Mouse (Mus musculus) embryonic facial prominence, embryonic 12.5 days (tissue): Measurements from ENCODE around the gene Rhno1. TPM values are rescaled to one million over a fixed set of nuclear protein-coding genes. Genes with fewer than 3 reads are reported as not detected.
A peak's percentile ranks its signal among the peaks of the same experiment; 100 is the strongest.
"Not testable (repeated sequence)": the region's sequence is repeated elsewhere in the genome, so short reads cannot be mapped to it uniquely, and the experiment has no call there.

Experiments
- ATAC-seq: fragments of 200-750 bp; cut with Nextera tagmentation; 2 replicates; pipeline ENCODE4 v1.8.0; 2017; ENCODE audit not compliant: insufficient number of reproducible peaks, insufficient read depth, low FRiP score, low TSS enrichment
- H3K27ac ChIP-seq: fragments of 300-500 bp; sonication (generic); 2 replicates; pipeline ENCODE4 v1.5.1; 2016; ENCODE audit warnings: mild to moderate bottlenecking
- H3K27me3 ChIP-seq: fragments of 300-500 bp; sonication (generic); 2 replicates; pipeline ENCODE4 v1.6.1; 2016; ENCODE audit warnings: mild to moderate bottlenecking, moderate library complexity
- H3K36me3 ChIP-seq: fragments of 300-500 bp; sonication (generic); 2 replicates; pipeline ENCODE4 v1.6.1; 2016; ENCODE audit warnings: mild to moderate bottlenecking
- H3K4me1 ChIP-seq: fragments of 300-500 bp; sonication (generic); 2 replicates; pipeline ENCODE4 v1.6.1; 2016
- H3K4me2 ChIP-seq: fragments of 300-500 bp; sonication (generic); replicated peaks from 2 replicates; pipeline ENCODE4 v1.6.1; 2016; ENCODE audit warnings: mild to moderate bottlenecking, moderate library complexity
- H3K4me3 ChIP-seq: fragments of 300-500 bp; sonication (generic); 2 replicates; pipeline ENCODE4 v1.5.1; 2016; ENCODE audit warnings: mild to moderate bottlenecking
- H3K9ac ChIP-seq: fragments of 300-500 bp; sonication (generic); 2 replicates; pipeline ENCODE4 v1.6.1; 2016; ENCODE audit warnings: mild to moderate bottlenecking, moderate library complexity
- H3K9me3 ChIP-seq: fragments of 300-500 bp; sonication (generic); 2 replicates; pipeline ENCODE4 v1.6.1; 2016; ENCODE audit warnings: mild to moderate bottlenecking, moderate library complexity
- WGBS: fragments of 180-500 bp; shearing (Covaris S2); methylation state at CpG from one replicate; pipeline ENCODE4 v1.1.7; 2016; 5-methylcytosine and 5-hydroxymethylcytosine counted together
- polyA plus RNA-seq: library from polyadenylated mRNA; unstranded; fragments of >200 nt; fragmentation: Nextera tagmentation; extraction: Ambion mirVana; gene quantifications from 2 replicates; pipeline ENCODE4 v1.2.1, GENCODE M21; 2016

The Rhno1 gene
- polyA plus RNA-seq, 1 experiment from 2014 or later: 160 TPM

DNA sequence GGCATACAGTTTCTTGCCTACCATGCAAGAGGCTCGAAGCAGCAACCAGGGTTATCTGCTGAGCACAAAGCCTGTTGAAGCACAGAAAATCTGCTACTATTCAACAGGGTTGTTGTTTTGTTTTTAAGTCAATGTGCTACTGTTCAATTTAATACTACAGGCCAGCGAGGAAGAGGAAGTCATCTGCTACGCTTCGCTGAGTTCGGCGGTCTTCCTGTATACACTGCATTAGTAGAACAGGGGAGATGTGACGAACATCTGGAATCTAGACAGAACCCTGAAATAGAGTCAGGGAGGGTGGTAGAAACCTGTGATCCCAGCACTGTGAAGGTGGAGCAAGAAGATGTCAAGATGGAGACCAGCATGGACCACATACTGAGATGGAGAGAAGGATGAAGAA is 21.0 kb upstream of the Rhno1 start:
- Histone ChIP-seq H3K27me3 (no peaks in the 10 kb centered on the region), H3K4me2 (no peak overlapping the region), H3K4me1 (no peaks in the 10 kb centered on the region), H3K4me3 (no peak overlapping the region), H3K27ac (no peak overlapping the region), H3K9me3 (no peaks in the 10 kb centered on the region), H3K36me3 (no peaks in the 10 kb centered on the region), H3K9ac (no peak overlapping the region)
- WGBS: 60% methylated on average over 7 of the region's 7 CpGs
- ATAC-seq: no peak

- H3K27ac ChIP-seq: no peak overlapping the region
- no peaks in the 10 kb centered on the region for H3K27me3 ChIP-seq
- ATAC-seq: no peak
- no peak overlapping the region for H3K4me3 ChIP-seq
- H3K4me1 ChIP-seq: no peaks in the 10 kb centered on the region
- H3K4me2 ChIP-seq: no peak overlapping the region
- peaks cover 8% of the 10 kb centered on the region for H3K36me3 ChIP-seq
- no peak overlapping the region for H3K9ac ChIP-seq
- H3K9me3 ChIP-seq: no peaks in the 10 kb centered on the region
- WGBS: 79% methylated on average over 3 of the region's 3 CpGs
Observed at GRCm38 (mm10) chr6:128381254-128381653, 18.5 kb upstream of the Rhno1 start.

DNA sequence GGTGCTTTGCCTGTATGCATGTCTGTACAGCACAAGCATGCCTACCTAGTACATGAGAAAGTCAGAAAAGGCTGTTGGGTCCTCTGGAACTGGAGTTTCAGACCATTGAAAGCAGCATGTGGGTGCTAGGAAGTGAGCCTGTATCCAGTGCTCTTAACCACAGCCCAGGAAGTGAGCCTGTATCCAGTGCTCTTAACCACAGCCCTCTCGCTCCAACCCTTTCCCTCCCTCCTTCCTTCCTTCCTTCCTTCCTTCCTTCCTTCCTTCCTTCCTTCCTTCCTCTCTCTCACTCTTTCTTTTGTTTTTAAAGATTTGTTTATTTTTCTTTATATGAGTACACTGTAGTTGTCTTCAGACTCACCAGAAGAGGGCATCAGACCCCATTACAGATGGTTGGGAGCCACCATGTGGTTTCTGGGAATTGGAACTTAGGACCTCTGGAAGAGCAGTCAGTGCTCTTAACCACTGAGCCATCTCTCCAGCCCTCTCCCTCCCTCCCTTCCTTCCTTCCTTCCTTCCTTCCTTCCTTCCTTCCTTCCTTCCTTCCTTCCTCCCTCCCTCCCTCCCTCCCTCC is 18.0 kb upstream of the Rhno1 start:
- not testable (repeated sequence) for H3K9me3 ChIP-seq, H3K4me2 ChIP-seq, H3K9ac ChIP-seq, H3K27me3 ChIP-seq, H3K27ac ChIP-seq, ATAC-seq, H3K4me1 ChIP-seq, H3K4me3 ChIP-seq
- 69% methylated on average over 1 of the region's 1 CpGs for WGBS
- peaks cover 11% of the 10 kb centered on the region for H3K36me3 ChIP-seq

- ATAC-seq: no peak
- no peak overlapping the region for H3K4me3 ChIP-seq
- WGBS: 86% methylated on average over 16 of the region's 16 CpGs
- no peak overlapping the region for H3K9ac ChIP-seq
- no peak overlapping the region for H3K27ac ChIP-seq
- H3K27me3 ChIP-seq: no peaks in the 10 kb centered on the region
- no peaks in the 10 kb centered on the region for H3K9me3 ChIP-seq
- H3K36me3 ChIP-seq: peaks cover 17% of the 10 kb centered on the region
- H3K4me1 ChIP-seq: 0 out of 2 replicates have a peak, but pooled peaks cover 5% of the 10 kb centered on the region
- no peak overlapping the region for H3K4me2 ChIP-seq
Observed at GRCm38 (mm10) chr6:128379636-128380035, 16.9 kb upstream of the Rhno1 start.

DNA sequence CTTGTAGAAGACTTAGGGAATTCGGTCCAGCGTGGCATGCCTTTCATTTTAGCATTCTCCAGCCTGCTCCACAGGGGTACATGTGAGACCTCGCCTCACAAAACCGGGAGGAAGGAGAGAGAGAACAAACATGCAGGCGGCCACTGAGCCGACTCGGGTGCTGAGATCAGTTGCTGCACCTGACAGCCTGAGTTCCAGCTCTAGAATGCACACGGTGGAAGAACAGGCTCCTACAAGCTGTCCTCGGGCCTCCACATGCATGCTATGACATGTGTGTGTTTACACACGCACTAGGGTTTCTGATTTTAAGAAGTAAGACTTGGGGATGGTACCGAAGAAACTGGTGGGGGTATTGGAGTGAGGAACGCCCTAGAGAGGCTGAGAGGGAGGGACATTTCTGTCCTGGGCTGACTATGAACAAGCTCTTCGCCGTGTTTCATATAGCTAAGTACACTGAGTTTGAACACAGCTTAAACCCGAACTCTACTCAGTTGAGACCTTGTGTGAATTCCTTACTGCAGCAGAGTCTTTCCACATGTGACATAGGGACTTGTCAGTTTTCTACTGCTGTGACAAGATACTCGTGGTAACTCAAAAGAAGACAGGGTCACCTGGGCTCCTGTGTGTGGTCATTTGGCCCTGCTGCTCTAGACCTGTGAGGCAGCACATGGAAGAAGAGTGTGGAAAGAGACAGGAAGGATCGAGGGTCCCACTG is 13.8 kb upstream of the Rhno1 start:
- H3K27me3 ChIP-seq: no peaks in the 10 kb centered on the region
- H3K27ac ChIP-seq: no peak overlapping the region
- no peak overlapping the region for H3K4me2 ChIP-seq
- no peak overlapping the region for H3K9ac ChIP-seq
- WGBS: 86% methylated on average over 17 of the region's 17 CpGs
- H3K36me3 ChIP-seq: peaks cover 48% of the 10 kb centered on the region
- no peak for ATAC-seq
- no peaks in the 10 kb centered on the region for H3K9me3 ChIP-seq
- peaks cover 10% of the 10 kb centered on the region; the same call in 1 of the 2 replicates for H3K4me1 ChIP-seq
- H3K4me3 ChIP-seq: no peak overlapping the region

GRCm38 (mm10) chr6:128375192-128375591 is 12.5 kb upstream of the Rhno1 start, which contains the start of the genes Tex52 and Gm44596:
Gene Tex52, plus strand, starts transcription at chr6:128375456.
Gene Gm44596, plus strand, starts transcription at chr6:128375503.
- WGBS: 33% methylated on average over 6 of the region's 6 CpGs
- H3K9ac ChIP-seq: 0 out of 2 replicates have a peak within 1 kb of the TSS, but pooled peaks have one; percentile 7
- peak; percentile 79 for ATAC-seq
- no peaks in the 10 kb centered on the region for H3K9me3 ChIP-seq
- no peak within 1 kb of the TSS for H3K4me3 ChIP-seq
- H3K27me3 ChIP-seq: no peaks in the 10 kb centered on the region
- peaks cover 10% of the 10 kb centered on the region; the same call in 1 of the 2 replicates for H3K4me1 ChIP-seq
- peak within 1 kb of the TSS; percentile 60; the same call in 1 of the 2 replicates for H3K27ac ChIP-seq
- peaks cover 61% of the 10 kb centered on the region for H3K36me3 ChIP-seq
- no peak within 1 kb of the TSS for H3K4me2 ChIP-seq

DNA sequence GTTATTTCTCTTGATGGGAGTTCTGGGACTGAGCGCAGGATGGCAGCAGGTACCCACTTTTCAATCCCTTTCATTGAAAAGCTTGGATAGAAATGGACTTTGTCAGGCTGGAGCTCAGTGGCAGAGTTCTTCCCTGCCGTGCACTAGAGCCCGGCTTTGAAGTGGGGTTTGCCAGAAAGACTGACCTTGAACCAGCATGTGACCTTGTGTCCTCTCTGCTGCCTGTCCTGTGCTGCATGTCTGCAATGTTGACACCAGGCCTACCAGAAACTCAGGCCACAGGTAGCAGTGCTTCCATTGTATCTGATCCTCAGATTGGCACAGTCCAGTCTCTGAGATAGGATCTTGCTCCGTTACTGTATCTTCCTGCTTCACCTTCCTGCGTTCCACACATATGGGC is 7.3 kb upstream of the Rhno1 start:
- WGBS: 94% methylated on average over 5 of the region's 5 CpGs
- ATAC-seq: no peak
- Histone ChIP-seq H3K36me3 (peaks cover 94% of the 10 kb centered on the region), H3K27me3 (no peaks in the 10 kb centered on the region), H3K9ac (no peak overlapping the region), H3K27ac (no peak overlapping the region), H3K9me3 (no peaks in the 10 kb centered on the region), H3K4me3 (no peak overlapping the region), H3K4me1 (peaks cover 10% of the 10 kb centered on the region; the same call in 1 of the 2 replicates), H3K4me2 (no peak overlapping the region)

DNA sequence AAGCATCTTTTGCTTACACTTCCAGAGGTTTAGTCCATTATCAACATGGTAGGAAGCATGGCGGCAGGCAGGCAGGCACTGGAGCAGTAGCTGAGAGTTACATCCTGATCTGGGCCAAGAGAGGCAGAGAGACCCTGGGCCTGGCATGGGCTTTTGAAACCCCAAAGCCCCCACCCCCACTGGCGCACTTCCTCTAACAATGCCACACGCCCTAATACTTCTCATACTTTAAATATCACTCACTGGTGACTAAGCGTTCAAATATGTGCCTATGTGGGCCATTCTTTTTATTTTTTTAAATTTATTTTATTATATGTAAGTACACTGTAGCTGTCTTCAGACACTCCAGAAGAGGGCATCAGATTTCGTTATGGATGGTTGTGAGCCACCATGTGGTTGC is 3.8 kb upstream of the Rhno1 start:
- H3K27ac ChIP-seq: no peak overlapping the region
- WGBS: 92% methylated on average over 5 of the region's 5 CpGs
- peaks cover 8% of the 10 kb centered on the region for H3K4me1 ChIP-seq
- no peak overlapping the region for H3K4me2 ChIP-seq
- ATAC-seq: no peak
- H3K9me3 ChIP-seq: no peaks in the 10 kb centered on the region
- peaks cover 58% of the 10 kb centered on the region for H3K36me3 ChIP-seq
- no peaks in the 10 kb centered on the region for H3K27me3 ChIP-seq
- no peak overlapping the region for H3K4me3 ChIP-seq
- H3K9ac ChIP-seq: no peak overlapping the region

DNA sequence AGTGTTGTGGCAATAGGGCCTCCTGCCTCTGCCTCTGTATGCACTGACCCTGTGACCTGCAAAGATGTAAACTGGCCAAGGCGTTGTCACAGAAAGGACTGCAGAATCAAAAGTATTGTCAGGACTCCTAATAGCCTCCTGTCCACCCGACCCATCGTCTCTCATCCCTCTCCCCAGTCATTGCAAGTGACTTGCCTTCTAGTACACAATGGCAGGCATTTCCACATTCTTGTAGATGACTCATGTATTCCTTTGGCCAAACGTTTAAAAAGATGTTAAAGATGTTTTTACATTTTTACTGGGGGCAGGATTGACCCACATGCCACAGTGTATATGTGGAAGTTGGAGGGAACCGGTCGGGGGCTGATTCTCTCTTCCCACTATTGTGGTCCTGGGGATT is 2.0 kb upstream of the Rhno1 start:
- H3K27ac ChIP-seq: no peak overlapping the region
- 81% methylated on average over 6 of the region's 6 CpGs for WGBS
- no peaks in the 10 kb centered on the region for H3K9me3 ChIP-seq
- H3K27me3 ChIP-seq: no peaks in the 10 kb centered on the region
- no peak overlapping the region; the same call in 1 of the 2 replicates for H3K4me2 ChIP-seq
- no peak for ATAC-seq
- no peak overlapping the region for H3K4me3 ChIP-seq
- H3K36me3 ChIP-seq: peaks cover 40% of the 10 kb centered on the region
- peaks cover 17% of the 10 kb centered on the region for H3K4me1 ChIP-seq
- H3K9ac ChIP-seq: no peak overlapping the region

DNA sequence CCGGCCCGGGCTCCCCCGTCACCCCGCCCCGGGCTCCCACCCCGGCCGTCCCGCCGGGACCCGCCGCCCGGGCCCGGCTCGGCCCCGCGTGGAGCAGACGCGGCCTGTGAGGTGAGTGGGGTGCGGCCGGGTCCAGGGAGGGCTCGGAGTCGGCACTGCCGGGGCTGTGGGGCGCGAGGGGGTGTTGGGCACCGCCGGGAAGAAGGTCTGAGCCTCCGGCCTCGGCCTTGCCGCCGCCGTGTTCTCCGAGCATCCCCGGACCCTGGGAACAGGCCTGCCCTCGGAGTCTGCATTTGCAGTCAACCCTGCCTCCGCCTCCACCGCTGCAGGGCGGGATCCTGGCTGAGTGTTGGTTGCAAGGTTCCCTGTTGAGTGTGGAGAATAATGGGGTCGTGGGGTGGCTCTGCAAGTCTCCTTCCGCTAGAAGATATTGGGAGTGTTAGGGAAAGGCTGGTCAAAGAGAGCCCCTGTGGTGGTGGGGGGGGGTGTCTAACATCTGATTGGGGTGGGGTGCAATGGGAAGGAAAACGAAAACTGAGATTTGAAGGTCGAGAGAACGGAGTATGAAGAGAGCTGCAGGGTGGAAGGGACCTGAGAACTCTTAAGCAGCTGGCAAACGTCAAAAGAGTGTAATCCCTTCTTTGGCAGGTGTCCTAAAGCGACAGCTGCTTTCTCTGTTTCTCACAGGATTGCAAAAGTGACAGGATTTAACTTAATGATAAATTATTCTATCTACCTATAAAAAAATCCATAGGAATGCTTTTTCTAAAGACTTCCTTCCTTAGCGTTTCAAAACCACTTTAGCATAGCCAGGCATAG is 505 bp upstream of the Rhno1 start:
- H3K36me3 ChIP-seq: peaks cover 34% of the 10 kb centered on the region
- H3K27me3 ChIP-seq: no peaks in the 10 kb centered on the region
- no peaks in the 10 kb centered on the region for H3K9me3 ChIP-seq
- peak overlapping the region; percentile 95 for H3K27ac ChIP-seq
- peak overlapping the region; percentile 92 for H3K4me2 ChIP-seq
- ATAC-seq: peak; percentile 43
- H3K9ac ChIP-seq: peak overlapping the region; percentile 81
- peak overlapping the region; percentile 90 for H3K4me3 ChIP-seq
- 2% methylated on average over 45 of the region's 46 CpGs for WGBS
- peaks cover 19% of the 10 kb centered on the region for H3K4me1 ChIP-seq

DNA sequence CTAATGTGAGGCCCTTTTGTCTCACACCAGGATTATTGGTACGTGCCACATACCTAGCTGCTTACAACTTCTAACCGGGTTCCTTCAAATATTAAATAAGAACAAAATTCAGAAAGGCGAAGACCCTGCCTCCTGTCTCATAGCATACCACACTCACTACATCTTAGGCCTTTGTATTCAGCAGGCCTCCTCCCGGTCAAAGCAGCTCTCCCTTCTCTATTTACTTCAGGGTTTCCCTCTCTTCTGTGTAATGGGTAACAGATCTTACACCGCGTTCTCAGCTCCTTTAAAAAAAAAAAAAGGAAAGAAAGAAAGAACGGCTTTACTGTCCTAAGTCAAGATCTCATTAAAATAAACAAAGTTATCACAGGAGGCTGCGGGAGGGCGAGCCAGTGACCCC is 810 bp downstream of the Rhno1 start:
- Histone ChIP-seq H3K27me3 (no peaks in the 10 kb centered on the region), H3K9me3 (no peaks in the 10 kb centered on the region), H3K4me3 (peak overlapping the region; percentile 90), H3K4me1 (peaks cover 19% of the 10 kb centered on the region), H3K9ac (peak overlapping the region; percentile 81), H3K27ac (peak overlapping the region; percentile 95), H3K4me2 (peak overlapping the region; percentile 92), H3K36me3 (peaks cover 34% of the 10 kb centered on the region)
- 17% methylated on average over 9 of the region's 9 CpGs for WGBS
- no peak for ATAC-seq
